Mouse (Mus musculus): ENCODE data around the gene Clec9a. TPM values are rescaled to one million over a fixed set of nuclear protein-coding genes. Genes with fewer than 3 reads are reported as not detected.

Gene Clec9a
- 0.33 and 0.46 TPM in 2 replicates for polyA plus RNA-seq (2014; fragmentation: Nextera tagmentation; extraction: Ambion mirVana)

GRCm38 (mm10) chr6:129408562-129408961 lies at the start of gene Clec9a:
Gene Clec9a, plus strand, starts transcription at chr6:129408862.
- Histone ChIP-seq H3K36me3 (ENCODE audit: control insufficient read depth, insufficient read depth, low read length) (no peaks in the 10 kb centered on the region), H3K9me3 (ENCODE audit: control insufficient read depth, low read length) (no peaks in the 10 kb centered on the region), H3K27me3 (ENCODE audit: control insufficient read depth, insufficient read depth, low read length) (no peaks in the 10 kb centered on the region), H3K4me3 (ENCODE audit: low read depth, low read length) (no peak within 1 kb of the TSS), H3K4me2 (replicated peaks; ENCODE audit: low read depth, low read length) (no peak within 1 kb of the TSS), H3K4me1 (replicated peaks; ENCODE audit: control insufficient read depth, insufficient read depth, low read length) (no peaks in the 10 kb centered on the region), H3K27ac (ENCODE audit: low read depth, low read length) (no peak within 1 kb of the TSS), H3K9ac (ENCODE audit: low read depth, low read length) (no peak within 1 kb of the TSS)
- 84% methylated on average over 2 of the region's 2 CpGs for WGBS
- no peak for DNase-seq (ENCODE audit: low spot score)
- no peak for ATAC-seq (ENCODE audit: low FRiP score)

GRCm38 (mm10) chr6:129359515-129359914 lies 49.1 kb upstream of the Clec9a start:
- DNase-seq (ENCODE audit: low spot score) (no peak), ATAC-seq (ENCODE audit: low FRiP score) (no peak)
- no peaks in the 10 kb centered on the region for H3K4me1 ChIP-seq (replicated peaks; ENCODE audit: control insufficient read depth, insufficient read depth, low read length)
- no peaks in the 10 kb centered on the region for H3K27me3 ChIP-seq (ENCODE audit: control insufficient read depth, insufficient read depth, low read length)
- no peaks in the 10 kb centered on the region for H3K9me3 ChIP-seq (ENCODE audit: control insufficient read depth, low read length)
- no peaks in the 10 kb centered on the region for H3K36me3 ChIP-seq (ENCODE audit: control insufficient read depth, insufficient read depth, low read length)
- no peak overlapping the region for H3K27ac ChIP-seq (ENCODE audit: low read depth, low read length)
- H3K4me3 ChIP-seq (ENCODE audit: low read depth, low read length) = no peak overlapping the region
- H3K9ac ChIP-seq (ENCODE audit: low read depth, low read length) = no peak overlapping the region
- no peak overlapping the region for H3K4me2 ChIP-seq (replicated peaks; ENCODE audit: low read depth, low read length)
- 89% methylated on average over 2 of the region's 2 CpGs for WGBS

- 15% methylated on average over 1 of the region's 1 CpGs for WGBS
- H3K9ac ChIP-seq (ENCODE audit: low read depth, low read length) = no peak overlapping the region
- no peaks in the 10 kb centered on the region for H3K27me3 ChIP-seq (ENCODE audit: control insufficient read depth, insufficient read depth, low read length)
These were observed 44.7 kb upstream of the Clec9a start for GRCm38 (mm10) chr6:129363942-129364341.

DNA sequence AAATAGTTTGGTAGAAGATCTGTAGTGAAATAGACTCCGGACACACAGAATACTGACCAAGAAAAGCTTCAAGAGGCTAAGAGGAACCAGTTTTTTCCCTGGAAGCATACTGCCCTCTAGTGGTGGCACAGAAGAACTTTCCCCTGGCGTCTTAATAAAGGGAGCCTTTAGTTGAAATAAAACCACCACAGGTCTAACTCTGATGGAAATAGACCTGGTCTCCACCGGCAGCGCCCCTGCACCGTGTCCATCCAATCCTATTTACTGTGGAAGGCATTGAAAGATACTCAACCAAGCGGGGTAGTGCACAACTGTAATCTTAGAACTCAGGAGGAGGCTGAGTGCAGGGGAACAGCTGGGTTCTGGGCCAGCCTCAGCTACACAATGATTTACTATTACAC lies 42.7 kb upstream of the Clec9a start:
- no peak overlapping the region for H3K4me3 ChIP-seq (ENCODE audit: low read depth, low read length)
- DNase-seq (ENCODE audit: low spot score) = peak; percentile 75
- 25% methylated on average over 6 of the region's 6 CpGs for WGBS

More at GRCm38 (mm10) chr6:129363942-129364341, 44.7 kb upstream of the Clec9a start:
- H3K36me3 ChIP-seq (ENCODE audit: control insufficient read depth, insufficient read depth, low read length) = no peaks in the 10 kb centered on the region
- no peak overlapping the region for H3K4me3 ChIP-seq (ENCODE audit: low read depth, low read length)
- ATAC-seq (ENCODE audit: low FRiP score) = no peak
- no peak for DNase-seq (ENCODE audit: low spot score)
- H3K4me1 ChIP-seq (replicated peaks; ENCODE audit: control insufficient read depth, insufficient read depth, low read length) = no peaks in the 10 kb centered on the region
- H3K4me2 ChIP-seq (replicated peaks; ENCODE audit: low read depth, low read length) = no peak overlapping the region
- no peaks in the 10 kb centered on the region for H3K9me3 ChIP-seq (ENCODE audit: control insufficient read depth, low read length)
- no peak overlapping the region for H3K27ac ChIP-seq (ENCODE audit: low read depth, low read length)

GRCm38 (mm10) chr6:129369374-129370132 lies 39.1 kb upstream of the Clec9a start:
- H3K4me1 ChIP-seq (replicated peaks; ENCODE audit: control insufficient read depth, insufficient read depth, low read length) = no peaks in the 10 kb centered on the region
- H3K9ac ChIP-seq (ENCODE audit: low read depth, low read length) = no peak overlapping the region
- H3K9me3 ChIP-seq (ENCODE audit: control insufficient read depth, low read length) = no peaks in the 10 kb centered on the region
- H3K27ac ChIP-seq (ENCODE audit: low read depth, low read length) = no peak overlapping the region
- no peaks in the 10 kb centered on the region for H3K27me3 ChIP-seq (ENCODE audit: control insufficient read depth, insufficient read depth, low read length)
- no peak overlapping the region for H3K4me3 ChIP-seq (ENCODE audit: low read depth, low read length)
- no peak overlapping the region for H3K4me2 ChIP-seq (replicated peaks; ENCODE audit: low read depth, low read length)
- no peak for DNase-seq (ENCODE audit: low spot score)
- H3K36me3 ChIP-seq (ENCODE audit: control insufficient read depth, insufficient read depth, low read length) = no peaks in the 10 kb centered on the region
- no peak for ATAC-seq (ENCODE audit: low FRiP score)
- WGBS = 70% methylated on average over 7 of the region's 7 CpGs

More for the DNA sequence above, 42.7 kb upstream of the Clec9a start:
- Histone ChIP-seq H3K9me3 (ENCODE audit: control insufficient read depth, low read length) (no peaks in the 10 kb centered on the region), H3K9ac (ENCODE audit: low read depth, low read length) (no peak overlapping the region), H3K27ac (ENCODE audit: low read depth, low read length) (no peak overlapping the region), H3K4me1 (replicated peaks; ENCODE audit: control insufficient read depth, insufficient read depth, low read length) (no peaks in the 10 kb centered on the region), H3K27me3 (ENCODE audit: control insufficient read depth, insufficient read depth, low read length) (no peaks in the 10 kb centered on the region), H3K4me2 (replicated peaks; ENCODE audit: low read depth, low read length) (no peak overlapping the region), H3K36me3 (ENCODE audit: control insufficient read depth, insufficient read depth, low read length) (no peaks in the 10 kb centered on the region)
- peak; percentile 68 for ATAC-seq (ENCODE audit: low FRiP score)

DNA sequence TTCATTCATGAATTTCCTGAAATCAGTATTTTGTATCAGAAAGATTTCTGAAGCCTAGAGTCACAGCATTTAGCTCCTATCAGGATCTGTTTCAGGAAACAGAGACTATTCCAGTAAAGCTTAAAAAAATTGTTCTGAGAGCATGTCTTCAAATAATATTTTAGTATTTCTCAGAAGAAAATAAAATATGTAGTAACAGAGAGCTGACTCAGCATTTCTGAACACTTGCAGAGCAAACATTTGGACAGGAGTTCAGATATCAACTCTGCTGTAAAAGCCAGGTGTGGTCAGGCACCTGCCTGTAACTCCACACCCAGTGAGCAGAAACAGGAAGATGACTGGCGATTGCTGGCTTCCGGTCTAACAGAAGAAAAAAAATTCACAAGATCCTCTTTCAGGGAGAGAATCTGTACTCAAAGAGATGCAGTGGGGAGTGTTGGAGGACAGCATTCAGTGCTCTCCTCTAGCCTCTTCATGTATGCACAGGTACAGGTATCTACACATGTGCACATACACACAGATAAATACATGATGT lies 33.7 kb upstream of the Clec9a start:
- no peaks in the 10 kb centered on the region for H3K27me3 ChIP-seq (ENCODE audit: control insufficient read depth, insufficient read depth, low read length)
- H3K4me2 ChIP-seq (replicated peaks; ENCODE audit: low read depth, low read length) = no peak overlapping the region
- H3K36me3 ChIP-seq (ENCODE audit: control insufficient read depth, insufficient read depth, low read length) = no peaks in the 10 kb centered on the region
- WGBS = 90% methylated on average over 2 of the region's 2 CpGs
- H3K9ac ChIP-seq (ENCODE audit: low read depth, low read length) = no peak overlapping the region
- DNase-seq (ENCODE audit: low spot score) (no peak), ATAC-seq (ENCODE audit: low FRiP score) (no peak)
- no peaks in the 10 kb centered on the region for H3K4me1 ChIP-seq (replicated peaks; ENCODE audit: control insufficient read depth, insufficient read depth, low read length)
- no peak overlapping the region for H3K27ac ChIP-seq (ENCODE audit: low read depth, low read length)
- H3K4me3 ChIP-seq (ENCODE audit: low read depth, low read length) = no peak overlapping the region
- H3K9me3 ChIP-seq (ENCODE audit: control insufficient read depth, low read length) = no peaks in the 10 kb centered on the region

GRCm38 (mm10) chr6:129380454-129380853 lies 28.2 kb upstream of the Clec9a start:
- Histone ChIP-seq H3K9me3 (ENCODE audit: control insufficient read depth, low read length) (no peaks in the 10 kb centered on the region), H3K27ac (ENCODE audit: low read depth, low read length) (no peak overlapping the region), H3K4me3 (ENCODE audit: low read depth, low read length) (no peak overlapping the region), H3K4me2 (replicated peaks; ENCODE audit: low read depth, low read length) (no peak overlapping the region), H3K9ac (ENCODE audit: low read depth, low read length) (no peak overlapping the region), H3K4me1 (replicated peaks; ENCODE audit: control insufficient read depth, insufficient read depth, low read length) (no peaks in the 10 kb centered on the region), H3K36me3 (ENCODE audit: control insufficient read depth, insufficient read depth, low read length) (no peaks in the 10 kb centered on the region), H3K27me3 (ENCODE audit: control insufficient read depth, insufficient read depth, low read length) (no peaks in the 10 kb centered on the region)
- ATAC-seq (ENCODE audit: low FRiP score) (no peak), DNase-seq (ENCODE audit: low spot score) (no peak)
- 60% methylated on average over 4 of the region's 4 CpGs for WGBS

DNA sequence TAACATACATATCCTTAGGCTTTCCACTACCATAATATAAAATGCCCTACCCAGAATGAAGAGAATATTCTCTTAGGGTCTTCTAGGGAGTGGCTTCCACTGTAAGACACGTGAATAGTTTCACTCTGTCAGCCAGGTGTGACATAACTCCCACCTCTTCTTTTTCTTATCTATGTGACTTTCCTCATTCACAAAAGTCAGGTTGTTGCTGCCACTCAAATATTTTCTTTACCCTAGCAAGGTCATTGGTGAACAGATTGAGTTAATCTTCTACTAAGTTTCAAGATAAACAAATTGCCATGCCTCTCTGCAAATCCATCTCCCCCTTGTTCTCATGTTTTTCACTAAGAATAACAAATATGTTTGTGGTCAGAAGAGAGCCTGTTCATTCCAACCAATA lies 26.9 kb upstream of the Clec9a start:
- WGBS = 86% methylated on average over 1 of the region's 1 CpGs
- Histone ChIP-seq H3K4me3 (ENCODE audit: low read depth, low read length) (no peak overlapping the region), H3K9me3 (ENCODE audit: control insufficient read depth, low read length) (no peaks in the 10 kb centered on the region), H3K4me2 (replicated peaks; ENCODE audit: low read depth, low read length) (no peak overlapping the region), H3K27me3 (ENCODE audit: control insufficient read depth, insufficient read depth, low read length) (no peaks in the 10 kb centered on the region), H3K9ac (ENCODE audit: low read depth, low read length) (no peak overlapping the region), H3K4me1 (replicated peaks; ENCODE audit: control insufficient read depth, insufficient read depth, low read length) (no peaks in the 10 kb centered on the region), H3K27ac (ENCODE audit: low read depth, low read length) (no peak overlapping the region), H3K36me3 (ENCODE audit: control insufficient read depth, insufficient read depth, low read length) (no peaks in the 10 kb centered on the region)
- ATAC-seq (ENCODE audit: low FRiP score) = no peak
- DNase-seq (ENCODE audit: low spot score) = no peak

DNA sequence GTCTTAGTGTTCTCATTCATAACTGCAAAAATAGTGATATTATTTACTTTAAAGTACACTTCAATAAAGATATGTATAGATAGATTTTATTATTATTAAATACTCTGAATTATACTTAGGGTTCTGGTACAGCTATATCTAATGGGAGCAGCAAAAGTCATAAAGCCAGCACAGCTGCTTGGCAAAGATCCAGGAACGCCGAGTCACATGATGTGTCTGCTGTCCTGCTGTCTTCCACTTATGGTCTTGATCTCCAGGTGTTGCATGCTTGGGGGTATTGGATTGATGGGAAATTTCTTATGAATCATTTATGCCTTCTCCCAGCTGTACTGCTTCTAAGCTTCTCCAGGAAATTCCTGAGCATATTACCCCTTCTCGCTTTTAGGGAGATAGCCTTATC lies 25.2 kb upstream of the Clec9a start:
- ATAC-seq (ENCODE audit: low FRiP score) = no peak
- H3K27ac ChIP-seq (ENCODE audit: low read depth, low read length) = no peak overlapping the region
- no peaks in the 10 kb centered on the region for H3K36me3 ChIP-seq (ENCODE audit: control insufficient read depth, insufficient read depth, low read length)
- no peak overlapping the region for H3K4me3 ChIP-seq (ENCODE audit: low read depth, low read length)
- no peak overlapping the region for H3K4me2 ChIP-seq (replicated peaks; ENCODE audit: low read depth, low read length)
- no peak overlapping the region for H3K9ac ChIP-seq (ENCODE audit: low read depth, low read length)
- 94% methylated on average over 3 of the region's 3 CpGs for WGBS
- H3K4me1 ChIP-seq (replicated peaks; ENCODE audit: control insufficient read depth, insufficient read depth, low read length) = no peaks in the 10 kb centered on the region
- H3K27me3 ChIP-seq (ENCODE audit: control insufficient read depth, insufficient read depth, low read length) = no peaks in the 10 kb centered on the region
- DNase-seq (ENCODE audit: low spot score) = no peak
- H3K9me3 ChIP-seq (ENCODE audit: control insufficient read depth, low read length) = no peaks in the 10 kb centered on the region

Measured in hindbrain, embryonic 11.5 days (tissue).